Mouse (Mus musculus) kidney, embryonic 14.5 days (tissue): ENCODE measurements around the gene Nkx2-5. TPM values are rescaled to one million over a fixed set of nuclear protein-coding genes. Genes with fewer than 3 reads are reported as not detected.

Experiments
- ATAC-seq: fragments of 200-750 bp; cut with Nextera tagmentation; 2 replicates; pipeline ENCODE4 v1.8.0; 2017; ENCODE audit warnings: moderate number of reproducible peaks, mild to moderate bottlenecking, moderate TSS enrichment, moderate library complexity; ENCODE audit not compliant: low FRiP score, low TSS enrichment
- H3K27ac ChIP-seq: fragments of 300-500 bp; sonication (generic); 2 replicates; pipeline ENCODE4 v1.5.1; 2014; ENCODE audit warnings: low read depth, mild to moderate bottlenecking, low read length, moderate library complexity, mixed read lengths
- H3K27me3 ChIP-seq: fragments of 300-500 bp; sonication (generic); 2 replicates; pipeline ENCODE4 v1.6.1; 2014; ENCODE audit warnings: mild to moderate bottlenecking, low read length; ENCODE audit not compliant: control insufficient read depth, insufficient read depth
- H3K36me3 ChIP-seq: fragments of 300-500 bp; sonication (generic); 2 replicates; pipeline ENCODE4 v1.6.1; 2014; ENCODE audit warnings: low read length, mixed read lengths; ENCODE audit not compliant: control insufficient read depth, insufficient read depth
- H3K4me1 ChIP-seq: fragments of 300-500 bp; sonication (generic); 2 replicates; pipeline ENCODE4 v1.6.1; 2014; ENCODE audit warnings: low read length, mixed read lengths; ENCODE audit not compliant: control insufficient read depth, insufficient read depth
- H3K4me2 ChIP-seq: fragments of 300-500 bp; sonication (generic); replicated peaks from 2 replicates; pipeline ENCODE4 v1.6.1; 2014; ENCODE audit warnings: low read depth, mild to moderate bottlenecking, low read length
- H3K4me3 ChIP-seq: fragments of 300-500 bp; sonication (generic); 2 replicates; pipeline ENCODE4 v1.5.1; 2014; ENCODE audit warnings: mild to moderate bottlenecking, low read length
- H3K9ac ChIP-seq: fragments of 300-500 bp; sonication (generic); 2 replicates; pipeline ENCODE4 v1.6.1; 2014; ENCODE audit warnings: low read depth, mild to moderate bottlenecking, low read length, moderate library complexity
- H3K9me3 ChIP-seq: fragments of 300-500 bp; sonication (generic); 2 replicates; pipeline ENCODE4 v1.6.1; 2016; ENCODE audit warnings: low read length; ENCODE audit not compliant: control insufficient read depth
- WGBS: fragments of 180-500 bp; shearing (Covaris S2); extraction: QIAGEN DNeasy Blood & Tissue Kit; methylation state at CpG from one replicate; pipeline ENCODE4 v1.1.7; 2014; 5-methylcytosine and 5-hydroxymethylcytosine counted together
- polyA plus RNA-seq: library from polyadenylated mRNA; unstranded; fragments of >200 nt; fragmentation: Nextera tagmentation; extraction: Ambion mirVana; gene quantifications from 2 replicates; pipeline ENCODE4 v1.2.1, GENCODE M21; 2014

The Nkx2-5 gene
- polyA plus RNA-seq, 1 experiment from 2014 or later, result not detected

DNA sequence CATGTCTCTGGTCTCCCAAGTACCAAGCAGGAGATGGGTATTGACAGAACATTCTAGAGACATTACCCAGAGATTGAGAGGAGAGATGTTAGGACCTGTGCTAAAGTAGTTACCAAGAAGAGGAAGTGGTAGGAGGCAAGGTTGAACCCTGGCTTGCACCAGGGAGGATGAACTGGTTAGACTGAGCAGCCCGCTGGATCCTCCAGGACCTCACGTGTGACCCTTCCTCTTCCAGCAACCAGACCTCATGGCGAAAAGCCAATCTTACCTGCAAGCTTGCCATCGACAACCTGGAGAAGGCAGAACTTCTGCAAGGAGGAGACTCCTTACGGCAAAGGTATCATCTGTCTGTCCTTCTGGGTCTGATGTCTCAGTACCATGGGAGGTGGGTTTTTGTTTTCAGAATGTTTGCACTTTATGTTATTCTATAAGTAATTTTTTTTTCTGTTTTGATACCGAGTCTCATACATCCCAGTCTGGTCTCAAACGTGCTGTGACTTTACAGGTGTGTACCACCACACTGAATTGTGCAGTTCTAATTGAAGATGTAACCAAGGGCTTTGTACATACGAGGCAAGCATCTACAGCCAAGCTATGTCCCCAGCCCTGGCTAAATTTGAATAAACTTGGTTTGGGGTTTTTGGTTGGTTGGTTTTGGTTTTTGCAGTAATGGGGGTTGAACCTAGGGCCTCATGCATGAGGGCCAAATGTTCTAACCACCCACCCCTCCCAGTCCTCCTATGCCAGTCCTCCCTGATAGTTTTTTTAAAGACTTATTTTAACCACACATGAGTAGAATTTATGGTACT lies 55.1 kb downstream of the Nkx2-5 start:
- WGBS, result 91% methylated on average over 8 of the region's 8 CpGs
- Histone ChIP-seq H3K4me1 (no peaks in the 10 kb centered on the region), H3K4me3 (no peak overlapping the region), H3K9ac (no peak overlapping the region), H3K27me3 (no peaks in the 10 kb centered on the region), H3K4me2 (no peak overlapping the region), H3K36me3 (peaks cover 72% of the 10 kb centered on the region), H3K9me3 (no peaks in the 10 kb centered on the region), H3K27ac (no peak overlapping the region)
- ATAC-seq, result no peak

DNA sequence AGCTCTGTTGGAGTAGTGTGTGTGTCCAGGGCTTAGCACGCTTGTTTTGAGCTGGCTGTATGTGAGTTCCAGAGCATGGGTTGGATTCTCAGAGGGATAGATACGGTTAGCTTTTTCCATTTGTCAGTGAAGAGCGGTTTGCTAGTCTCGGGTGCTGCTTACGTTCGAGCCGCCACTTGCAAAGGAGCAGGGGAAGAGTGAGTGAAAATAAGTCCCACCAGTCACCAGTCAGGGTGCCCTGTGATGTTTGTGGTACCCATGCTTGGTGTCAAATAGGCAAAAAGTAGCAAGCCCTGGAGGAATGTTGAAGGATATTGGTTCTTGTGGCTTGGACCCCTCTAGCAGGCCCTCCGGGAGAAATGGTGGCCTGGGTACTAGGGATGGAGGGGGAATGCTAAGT lies 55.8 kb downstream of the Nkx2-5 start:
- Histone ChIP-seq H3K27ac (no peak overlapping the region), H3K4me1 (no peaks in the 10 kb centered on the region), H3K36me3 (peaks cover 77% of the 10 kb centered on the region), H3K27me3 (no peaks in the 10 kb centered on the region), H3K4me2 (no peak overlapping the region), H3K4me3 (no peak overlapping the region), H3K9me3 (no peaks in the 10 kb centered on the region), H3K9ac (no peak overlapping the region)
- no peak for ATAC-seq
- WGBS, result 95% methylated on average over 8 of the region's 8 CpGs

Other genes with a start within 250 kb of the Nkx2-5 start
- 192 and 214 TPM in 2 replicates for gene Atp6v0e, start 181.8 kb downstream of the Nkx2-5 start, polyA plus RNA-seq
- gene Crebrf, start 129.4 kb downstream of the Nkx2-5 start, polyA plus RNA-seq, result 4.9 and 10.5 TPM in 2 replicates
- gene Bnip1, start 63.9 kb downstream of the Nkx2-5 start, polyA plus RNA-seq, result 50.4 and 55.3 TPM in 2 replicates
- gene Kifc5b, start 72.1 kb upstream of the Nkx2-5 start, polyA plus RNA-seq, result 6.9 and 11.2 TPM in 2 replicates
- 6.0 TPM in 2 replicates for gene Phf1, start 88.0 kb upstream of the Nkx2-5 start, polyA plus RNA-seq
- gene Cuta, start 94.6 kb upstream of the Nkx2-5 start, polyA plus RNA-seq, result 164 and 182 TPM in 2 replicates
- 2.6 and 3.5 TPM in 2 replicates for gene Syngap1, start 96.2 kb upstream of the Nkx2-5 start, polyA plus RNA-seq
- 6.3 and 12.8 TPM in 2 replicates for gene Zbtb9, start 128.2 kb upstream of the Nkx2-5 start, polyA plus RNA-seq
- 11.1 and 16.0 TPM in 2 replicates for gene Bak1, start 184.0 kb upstream of the Nkx2-5 start, polyA plus RNA-seq
- gene Itpr3, start 212.3 kb upstream of the Nkx2-5 start, polyA plus RNA-seq, result 5.3 and 9.9 TPM in 2 replicates